Mouse (Mus musculus) heart, embryonic 16.5 days (tissue): ENCODE measurements around the gene Rbck1. TPM values are rescaled to one million over a fixed set of nuclear protein-coding genes. Genes with fewer than 3 reads are reported as not detected.

ENCODE experiments used
- ATAC-seq: fragments of 200-750 bp; cut with Nextera tagmentation; replicated peaks from 2 replicates; pipeline ENCODE4 v1.8.0; 2017; ENCODE audit warnings: moderate number of reproducible peaks; ENCODE audit not compliant: insufficient read depth, low FRiP score; ENCODE audit errors: extremely low read depth
- H3K27ac ChIP-seq: fragments of 300-500 bp; sonication (generic); 2 replicates; pipeline ENCODE4 v1.5.1; 2014; ENCODE audit warnings: mild to moderate bottlenecking, low read length, control low read depth, moderate library complexity
- H3K27me3 ChIP-seq: fragments of 300-500 bp; sonication (generic); 2 replicates; pipeline ENCODE4 v1.6.1; 2014; ENCODE audit warnings: low read length, mixed read lengths; ENCODE audit not compliant: control insufficient read depth, insufficient read depth
- H3K36me3 ChIP-seq: fragments of 300-500 bp; sonication (generic); 2 replicates; pipeline ENCODE4 v1.6.1; 2014; ENCODE audit not compliant: control insufficient read depth, insufficient read depth
- H3K4me1 ChIP-seq: fragments of 300-500 bp; sonication (generic); 2 replicates; pipeline ENCODE4 v1.6.1; 2014; ENCODE audit warnings: low read length, mixed read lengths; ENCODE audit not compliant: control insufficient read depth, insufficient read depth
- H3K4me2 ChIP-seq: fragments of 300-500 bp; sonication (generic); 2 replicates; pipeline ENCODE4 v1.6.1; 2014; ENCODE audit warnings: low read depth, mild to moderate bottlenecking, control low read depth, low read length
- H3K4me3 ChIP-seq: fragments of 300-500 bp; sonication (generic); 2 replicates; pipeline ENCODE4 v1.5.1; 2014; ENCODE audit warnings: mild to moderate bottlenecking, control low read depth, low read length
- H3K9ac ChIP-seq: fragments of 300-500 bp; sonication (generic); 2 replicates; pipeline ENCODE4 v1.6.1; 2014; ENCODE audit warnings: low read length, control low read depth
- H3K9me3 ChIP-seq: fragments of 300-500 bp; sonication (generic); replicated peaks from 2 replicates; pipeline ENCODE4 v1.6.1; 2016; ENCODE audit warnings: low read length; ENCODE audit not compliant: control insufficient read depth
- WGBS: fragments of 180-500 bp; shearing (Covaris S2); extraction: QIAGEN DNeasy Blood & Tissue Kit; methylation state at CpG from one replicate; pipeline ENCODE4 v1.1.7; 2014; 5-methylcytosine and 5-hydroxymethylcytosine counted together
- polyA plus RNA-seq: library from polyadenylated mRNA; unstranded; fragments of >200 nt; fragmentation: Nextera tagmentation; extraction: Ambion mirVana; gene quantifications from 2 replicates; pipeline ENCODE4 v1.2.1, GENCODE M21; 2015

Rbck1 gene
- polyA plus RNA-seq, 1 experiment from 2014 or later, result 82.4 TPM

- Histone ChIP-seq H3K27ac (no peak overlapping the region), H3K27me3 (no peaks in the 10 kb centered on the region)
Measured at GRCm38 (mm10) chr2:152273639-152274038, 58.8 kb downstream of the Rbck1 start.

More at GRCm38 (mm10) chr2:152273639-152274038, 58.8 kb downstream of the Rbck1 start:
- Histone ChIP-seq H3K4me3 (no peak overlapping the region), H3K9me3 (no peaks in the 10 kb centered on the region), H3K4me2 (no peak overlapping the region), H3K4me1 (no peaks in the 10 kb centered on the region), H3K9ac (no peak overlapping the region), H3K36me3 (peaks cover 56% of the 10 kb centered on the region)
- ATAC-seq, result no peak
- 78% methylated on average over 2 of the region's 2 CpGs for WGBS

Other genes starting within 250 kb of the Rbck1 start
- gene Srxn1, start 227.1 kb downstream of the Rbck1 start, polyA plus RNA-seq, result 7.6 and 10.3 TPM in 2 replicates
- 13.4 and 14.0 TPM in 2 replicates for gene Tcf15, start 189.1 kb downstream of the Rbck1 start, polyA plus RNA-seq
- gene Csnk2a1, start 105.8 kb downstream of the Rbck1 start, polyA plus RNA-seq, result 70.9 and 75.7 TPM in 2 replicates
- 33.1 and 34.0 TPM in 2 replicates for gene Tbc1d20, start 38.8 kb downstream of the Rbck1 start, polyA plus RNA-seq
- 3.3 and 3.8 TPM in 2 replicates for gene Trib3, start 11.4 kb upstream of the Rbck1 start, polyA plus RNA-seq
- 1.2 and 1.3 TPM in 2 replicates for gene Nrsn2, start 44.0 kb upstream of the Rbck1 start, polyA plus RNA-seq
- 5.4 and 7.3 TPM in 2 replicates for gene Sox12, start 65.4 kb upstream of the Rbck1 start, polyA plus RNA-seq
- gene Zcchc3, start 82.4 kb upstream of the Rbck1 start, polyA plus RNA-seq, result 24.3 and 26.0 TPM in 2 replicates
- gene 6820408C15Rik, start 82.9 kb upstream of the Rbck1 start, polyA plus RNA-seq, result 3.5 TPM in 2 replicates
- not detected in 2 replicates for gene Defb23, start 132.0 kb upstream of the Rbck1 start, polyA plus RNA-seq
- gene Defb20, start 144.4 kb upstream of the Rbck1 start, polyA plus RNA-seq, result not detected in 2 replicates
- gene Defb22, start 157.5 kb upstream of the Rbck1 start, polyA plus RNA-seq, result not detected in 2 replicates
- gene Defb26, start 179.0 kb upstream of the Rbck1 start, polyA plus RNA-seq, result not detected in 2 replicates
- gene Defb28, start 185.6 kb upstream of the Rbck1 start, polyA plus RNA-seq, result not detected in 2 replicates
- gene Defb29, start 207.4 kb upstream of the Rbck1 start, polyA plus RNA-seq, result not detected in 2 replicates
- not detected in 2 replicates for gene Gm17416, start 236.7 kb upstream of the Rbck1 start, polyA plus RNA-seq
- gene Defb21, start 240.1 kb upstream of the Rbck1 start, polyA plus RNA-seq, result not detected in 2 replicates
- 0.61 and 1.2 TPM in 2 replicates for gene Defb19, start 247.7 kb upstream of the Rbck1 start, polyA plus RNA-seq